Mouse (Mus musculus) right cerebral cortex, postnatal 10 days (tissue): ENCODE measurements around the gene Dek.

ENCODE experiments used
- DNase-seq, 2 experiments: peaks; one replicate each; pipeline ENCODE4 v3.0.0; 2021; ENCODE audit warnings: low spot score in 2 of 2

Dek gene

GRCm38 (mm10) chr13:47105711-47106579 lies at the start of gene Dek:
Gene Dek, minus strand, starts transcription at chr13:47106201.
- DNase-seq, result peak; percentile 91 to 92

- no peak for DNase-seq
Measured at GRCm38 (mm10) chr13:47154866-47155265, 48.9 kb upstream of the Dek start.

- DNase-seq, result no peak
Measured at GRCm38 (mm10) chr13:47153206-47153605, 47.2 kb upstream of the Dek start.

- peak; percentile 65 to 68 for DNase-seq
Measured at GRCm38 (mm10) chr13:47152390-47152789, 46.4 kb upstream of the Dek start.

- peak; percentile 57 to 61 for DNase-seq
Measured at GRCm38 (mm10) chr13:47151060-47151459, 45.1 kb upstream of the Dek start.

GRCm38 (mm10) chr13:47149993-47150392 lies 44.0 kb upstream of the Dek start:
- no peak for DNase-seq

GRCm38 (mm10) chr13:47148573-47148972 lies 42.6 kb upstream of the Dek start:
- peak; percentile 82 to 87 for DNase-seq

- DNase-seq, result no peak
Measured at GRCm38 (mm10) chr13:47146388-47146787, 40.4 kb upstream of the Dek start.

GRCm38 (mm10) chr13:47145939-47146338 lies 39.9 kb upstream of the Dek start:
- DNase-seq, result no peak

GRCm38 (mm10) chr13:47142764-47143163 lies 36.8 kb upstream of the Dek start:
- DNase-seq, result no peak

- DNase-seq, result no peak
Measured at GRCm38 (mm10) chr13:47135741-47136140, 29.7 kb upstream of the Dek start.

GRCm38 (mm10) chr13:47134836-47135235 lies 28.8 kb upstream of the Dek start:
- DNase-seq, result peak in 1 of 2 experiments; percentile 57

- DNase-seq, result no peak
Measured at GRCm38 (mm10) chr13:47133058-47133457, 27.1 kb upstream of the Dek start.

GRCm38 (mm10) chr13:47129090-47129489 lies 23.1 kb upstream of the Dek start:
- DNase-seq, result no peak

GRCm38 (mm10) chr13:47125595-47125994 lies 19.6 kb upstream of the Dek start:
- no peak for DNase-seq

GRCm38 (mm10) chr13:47124986-47125385 lies 19.0 kb upstream of the Dek start:
- no peak for DNase-seq

- DNase-seq, result no peak
Measured at GRCm38 (mm10) chr13:47124449-47124848, 18.4 kb upstream of the Dek start.

GRCm38 (mm10) chr13:47122537-47123430 lies 16.8 kb upstream of the Dek start, which contains the start of gene Rnf144b:
Gene Rnf144b, plus strand, starts transcription at chr13:47122656.
- peak; percentile 66 to 68 for DNase-seq

GRCm38 (mm10) chr13:47121333-47121889 lies 15.4 kb upstream of the Dek start:
- no peak for DNase-seq

GRCm38 (mm10) chr13:47116000-47116399 lies 10.0 kb upstream of the Dek start:
- DNase-seq, result peak in 1 of 2 experiments; percentile 8

- no peak for DNase-seq
Measured at GRCm38 (mm10) chr13:47112924-47113323, 6.9 kb upstream of the Dek start.

GRCm38 (mm10) chr13:47112056-47112455 lies 6.1 kb upstream of the Dek start:
- no peak for DNase-seq
